Mouse (Mus musculus): ENCODE results near the gene Ttll7.

The Ttll7 gene

GRCm38 (mm10) chr3:146994670-146995415 lies 142.7 kb downstream of the Ttll7 start:
- no peak for DNase-seq (ENCODE audit: low read depth, low spot score)

- DNase-seq (ENCODE audit: low read depth, low spot score): no peak
Observed at GRCm38 (mm10) chr3:146999148-146999547, 147.0 kb downstream of the Ttll7 start.

GRCm38 (mm10) chr3:147000963-147001362 lies 148.8 kb downstream of the Ttll7 start:
- DNase-seq (ENCODE audit: low read depth, low spot score): no peak

- DNase-seq (ENCODE audit: low read depth, low spot score): no peak
Observed at GRCm38 (mm10) chr3:147001557-147001956, 149.4 kb downstream of the Ttll7 start.

- no peak for DNase-seq (ENCODE audit: low read depth, low spot score)
Observed at GRCm38 (mm10) chr3:147016506-147016905, 164.3 kb downstream of the Ttll7 start.

GRCm38 (mm10) chr3:147019506-147019905 lies 167.3 kb downstream of the Ttll7 start:
- DNase-seq (ENCODE audit: low read depth, low spot score): no peak

- no peak for DNase-seq (ENCODE audit: low read depth, low spot score)
Observed at GRCm38 (mm10) chr3:147026248-147026647, 174.1 kb downstream of the Ttll7 start.

GRCm38 (mm10) chr3:147028382-147028781 lies 176.2 kb downstream of the Ttll7 start:
- no peak for DNase-seq (ENCODE audit: low read depth, low spot score)

- DNase-seq (ENCODE audit: low read depth, low spot score): no peak
Observed at GRCm38 (mm10) chr3:147029718-147030117, 177.6 kb downstream of the Ttll7 start.

GRCm38 (mm10) chr3:147030266-147030880 lies 178.2 kb downstream of the Ttll7 start:
- no peak for DNase-seq (ENCODE audit: low read depth, low spot score)
